8 mouse cellular contexts compared by ENCODE assay signal in genomic region chr4:155220213-155221100, GRCm38 (mm10). TPM values are rescaled to one million over a fixed set of nuclear protein-coding genes. Genes with fewer than 3 reads are reported as not detected.
A peak's percentile ranks its signal among the peaks of the same experiment; 100 is the strongest.
DNase-seq lines count a peak whose midpoint lies in the region; ATAC-seq and TF ChIP-seq lines count a peak whose summit lies in the region.

No protein-coding gene starts in this region.

- H3K27me3 ChIP-seq in heart, adult 2 months (ENCODE audit: control insufficient read depth, insufficient read depth, low read length) = no peaks in the 10 kb centered on the region

- no peak for ATAC-seq in inflammation-experienced regulatory T-cells, adult 6 months

- peaks cover 39% of the 10 kb centered on the region for H3K4me1 ChIP-seq in heart, adult 2 months (ENCODE audit: control insufficient read depth, insufficient read depth, low read length)
- H3K4me1 ChIP-seq in bone marrow, adult 2 months (ENCODE audit: control insufficient read depth, insufficient read depth, low read length) = peaks cover 32% of the 10 kb centered on the region

- TF ChIP-seq POLR2A in heart, adult 2 months (IDR thresholded peaks at IDR 0.05; ENCODE audit: insufficient read depth, low read depth, low read length) = no peak
- no peak for TF ChIP-seq POLR2A in bone marrow, adult 2 months (IDR thresholded peaks at IDR 0.05; ENCODE audit: borderline replicate concordance, control insufficient read depth, low read depth, low read length)

- peak overlapping the region; percentile 87 for H3K4me3 ChIP-seq in heart, adult 2 months
- H3K4me3 ChIP-seq in bone marrow, adult 2 months (replicated peaks; ENCODE audit: control insufficient read depth, low read depth, low read length) = peak overlapping the region; percentile 79
- H3K4me3 ChIP-seq in macrophage (ENCODE audit: inconsistent target) = peak overlapping the region; percentile 63

- peak in 1 of 2 experiments; percentile 44 for DNase-seq in heart, adult 2 months
- no peak for DNase-seq in heart, adult 9 months (ENCODE audit: low spot score in 2 of 2)
- DNase-seq in 416B (ENCODE audit: low read depth) = peak; percentile 23
- peak; percentile 57 for DNase-seq in heart, postnatal 4 days
- no peak for DNase-seq in spleen, postnatal 14 days (ENCODE audit: low spot score in 2 of 2)

- peak overlapping the region; percentile 74 for H3K27ac ChIP-seq in heart, adult 2 months
- no peak overlapping the region for H3K27ac ChIP-seq in bone marrow, adult 2 months (ENCODE audit: control insufficient read depth, insufficient read depth, low read depth, low read length, poor library complexity)
- peak overlapping the region; percentile 86 for H3K27ac ChIP-seq in macrophage

- peaks cover 6% of the 10 kb centered on the region; the same call in 1 of the 2 replicates for H3K36me3 ChIP-seq in heart, adult 2 months (ENCODE audit: control insufficient read depth, insufficient read depth, low read length)
- no peaks in the 10 kb centered on the region for H3K36me3 ChIP-seq in macrophage (ENCODE audit: inconsistent target)

- intact Hi-C loops in heart, adult 2 months (cut with DNase I) = loop anchor here (2.0 kb wide), 2 partner anchors 42 to 70 kb away; no protein-coding TSS in a partner anchor

- peak overlapping the region; percentile 91 for H3K9ac ChIP-seq in heart, adult 2 months (ENCODE audit: low read depth, low read length)

- no peak for TF ChIP-seq CTCF in heart, adult 2 months (IDR thresholded peaks at IDR 0.05)
- TF ChIP-seq CTCF in bone marrow, adult 2 months (IDR thresholded peaks at IDR 0.05; ENCODE audit: control insufficient read depth, insufficient read depth, low read length) = no peak

- H3K79me2 ChIP-seq in heart, adult 2 months (replicated peaks; ENCODE audit: control insufficient read depth, insufficient read depth, low read length) = peaks cover 11% of the 10 kb centered on the region
- H3K79me2 ChIP-seq in macrophage (ENCODE audit: inconsistent target) = peaks cover 66% of the 10 kb centered on the region

- no peak for TF ChIP-seq EP300 in heart, adult 2 months (IDR thresholded peaks at IDR 0.05; ENCODE audit: insufficient read depth, low read depth, low read length)

- 9% methylated on average over 14 of the region's 14 CpGs for WGBS in heart, adult 2 months
- WGBS in bone marrow, adult 2 months = 31% methylated on average over 14 of the region's 14 CpGs
- 28% methylated on average over 14 of the region's 14 CpGs for WGBS in macrophage (ENCODE audit: missing documents)

RNA-seq across cellular contexts. Expression of gene Ski, which starts 1.9 kb away (rescaled TPM):
- total RNA-seq in heart, adult 2 months (2021) = 10 to 100 TPM; 56.7 to 56.8 TPM
- 34.9 and 46.0 TPM in 2 replicates for polyA plus RNA-seq in heart, adult 2 months (2012; rRNA removed)
- polyA plus RNA-seq in bone marrow, adult 2 months (2011; ENCODE audit: insufficient read depth, insufficient read length, low replicate concordance, missing spikeins) = 7.0 and 10.4 TPM in 2 replicates
- total RNA-seq in heart, postnatal 4 days (2021) = 10 to 100 TPM; 93.8 to 98.1 TPM
- total RNA-seq in macrophage (2018; cell fraction: chromatin; rRNA removed) = 10 to 100 TPM; 17.1 to 57.4 (median 34.0) TPM
- 10 to 100 TPM; 23.8 to 66.1 (median 41.1) TPM for total RNA-seq in macrophage (2018; cell fraction: cytosol; rRNA removed)
- total RNA-seq in macrophage (2018; cell fraction: nucleus; rRNA removed) = 10 to 100 TPM; 24.7 to 87.0 (median 49.1) TPM
- 39.6 to 44.6 TPM (median 40.4 TPM) in 3 replicates for polyA plus RNA-seq in macrophage (2018)
- 10 to 100 TPM; 10.7 to 26.8 (median 26.8) TPM for polyA plus RNA-seq in inflammation-experienced regulatory T-cells, adult 6 months (2017; shearing (Covaris generic))

RNA-seq across cellular contexts. Expression of gene Faap20, which starts 29.1 kb away (rescaled TPM):
- 10 to 100 TPM; 14.4 to 16.7 TPM for total RNA-seq in heart, adult 2 months (2021)
- polyA plus RNA-seq in heart, adult 2 months (2012; rRNA removed) = 26.7 and 30.3 TPM in 2 replicates
- polyA plus RNA-seq in bone marrow, adult 2 months (2011; ENCODE audit: insufficient read depth, insufficient read length, low replicate concordance, missing spikeins) = 19.3 and 29.3 TPM in 2 replicates
- 10 to 100 TPM; 31.7 to 31.9 TPM for total RNA-seq in heart, postnatal 4 days (2021)
- 10 to 100 TPM in 14 of 26 experiments, 1 to 10 TPM in 12; 3.1 to 24.2 (median 10.2) TPM for total RNA-seq in macrophage (2018; cell fraction: chromatin; rRNA removed)
- total RNA-seq in macrophage (2018; cell fraction: cytosol; rRNA removed) = 10 to 100 TPM; 18.2 to 31.7 (median 26.4) TPM
- 10 to 100 TPM in 25 of 26 experiments, 1 to 10 TPM in 1; 8.5 to 34.7 (median 19.5) TPM for total RNA-seq in macrophage (2018; cell fraction: nucleus; rRNA removed)
- 10.5 to 23.7 TPM (median 21.3 TPM) in 3 replicates for polyA plus RNA-seq in macrophage (2018)
- polyA plus RNA-seq in inflammation-experienced regulatory T-cells, adult 6 months (2017; shearing (Covaris generic)) = 10 to 100 TPM; 44.3 to 57.3 (median 51.6) TPM

Comparison
In these comparisons a context has a peak if more than half of its experiments do, and no peak if none do; other contexts are left out.
1. DNase-seq: peak in 416B (single experiment) and heart, postnatal 4 days (single experiment); none in heart, adult 9 months (0 of 2) and spleen, postnatal 14 days (0 of 2).
2. Peak in every context shown above with its lines, with median percentiles within 50 percentile points of each other: H3K4me3 ChIP-seq.